Mouse (Mus musculus): Measurements from ENCODE around the gene Rarb.
"Not testable (repeated sequence)": the region's sequence is repeated elsewhere in the genome, so short reads cannot be mapped to it uniquely, and the experiment has no call there.

The Rarb gene

DNA sequence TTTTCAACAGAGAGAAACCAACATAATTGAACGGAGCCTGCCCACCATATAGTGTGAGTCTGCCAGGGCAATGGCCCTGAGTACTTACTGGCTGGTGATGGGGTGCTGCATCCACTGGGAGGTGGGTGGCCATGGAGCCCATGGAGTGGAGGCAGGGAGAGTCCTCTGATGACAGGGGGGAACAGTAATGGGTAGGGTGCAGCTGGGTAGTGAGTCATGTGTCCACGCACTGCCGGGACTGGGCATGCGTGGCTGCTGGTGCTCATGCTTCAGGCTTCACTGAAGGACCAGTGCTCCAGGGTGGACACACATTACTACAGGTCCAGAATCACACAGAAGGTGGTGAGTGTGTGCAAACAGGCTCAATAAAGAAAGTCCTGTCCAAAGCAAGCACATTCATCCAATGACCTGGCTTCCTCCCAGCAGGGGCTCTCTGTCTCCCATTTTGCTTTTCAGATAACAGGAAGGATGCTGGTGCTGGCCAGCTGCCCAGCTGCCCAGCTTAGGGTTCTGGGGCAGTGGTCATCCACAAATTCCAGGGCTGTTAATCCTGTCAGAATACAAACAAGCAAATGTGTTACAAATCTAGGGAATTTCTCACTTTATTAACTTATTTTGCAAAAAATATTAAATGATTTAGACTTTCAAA is at the start of gene Rarb:
TSS of gene Rarb (minus strand) at position 555 of the 649 bp plus-strand sequence.
- no peak for DNase-seq (ENCODE audit: extremely low spot score, low read depth, low spot score)

- no peak for DNase-seq (ENCODE audit: extremely low spot score, low read depth, low spot score)
These were observed 23.1 kb upstream of the Rarb start for GRCm38 (mm10) chr14:16842036-16842435.

GRCm38 (mm10) chr14:16841597-16841989 is 22.6 kb upstream of the Rarb start:
- DNase-seq (ENCODE audit: extremely low spot score, low read depth, low spot score), result no peak

DNA sequence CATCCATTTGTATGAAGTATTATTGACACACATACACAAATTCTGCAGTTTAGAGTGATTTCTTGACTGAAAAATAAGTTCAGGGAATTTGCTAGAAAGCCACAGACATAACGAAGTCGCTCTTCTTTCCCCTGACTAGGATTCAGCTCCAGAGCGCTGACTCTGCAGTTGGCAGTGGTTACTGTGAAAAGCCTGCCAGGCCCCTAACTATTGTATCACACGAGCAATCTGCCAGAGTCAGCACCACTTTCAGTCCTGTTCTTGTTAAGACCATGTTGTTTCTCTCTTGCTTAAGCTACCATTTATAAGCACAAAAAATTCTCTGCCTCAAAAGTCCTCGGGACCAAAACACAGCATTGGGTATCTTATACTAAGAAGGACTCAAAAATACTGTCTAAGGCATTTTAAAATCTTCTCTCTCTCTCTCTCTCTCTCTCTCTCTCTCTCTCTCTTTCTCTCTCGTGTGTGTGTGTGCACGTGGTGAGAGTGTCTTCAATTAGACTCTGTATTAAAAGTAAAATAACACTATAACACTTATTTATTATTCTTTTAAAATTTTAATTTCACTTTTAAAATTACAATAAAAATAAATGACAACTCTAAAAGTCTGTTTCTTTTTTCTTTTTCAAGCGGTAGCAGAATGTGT is 22.1 kb upstream of the Rarb start:
- DNase-seq (ENCODE audit: extremely low spot score, low read depth, low spot score), result no peak

GRCm38 (mm10) chr14:16840135-16840534 is 21.2 kb upstream of the Rarb start:
- no peak for DNase-seq (ENCODE audit: extremely low spot score, low read depth, low spot score)

DNA sequence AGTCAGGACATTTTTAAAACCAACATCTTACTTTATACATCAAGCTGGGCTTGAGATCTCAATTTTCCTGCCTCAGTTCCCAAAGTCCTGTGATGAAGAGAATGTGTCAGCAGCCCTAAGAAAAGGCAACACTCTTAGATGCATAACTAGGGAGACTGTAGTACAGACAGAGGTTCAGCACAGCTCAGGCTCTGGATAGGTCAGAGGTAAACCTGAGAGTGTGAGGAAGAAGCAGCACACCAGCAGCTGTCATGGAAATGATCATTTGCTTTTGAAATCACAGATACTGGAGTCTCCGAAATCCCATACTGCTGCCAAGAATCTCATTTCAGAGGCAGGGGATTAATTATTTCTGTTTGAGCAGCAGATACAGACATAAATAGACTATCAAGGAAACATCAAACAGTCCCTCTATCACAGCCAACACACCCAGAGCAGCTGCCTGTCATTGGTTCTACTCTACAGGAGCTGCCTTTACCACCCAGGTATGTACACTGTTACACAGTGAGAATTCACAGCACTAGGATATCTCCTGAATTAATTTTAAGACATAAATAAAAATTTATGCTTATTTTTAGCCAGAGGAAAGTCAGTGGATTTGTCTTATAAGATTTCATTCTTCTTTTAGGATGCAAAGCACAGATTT is 3.7 kb downstream of the Rarb start:
- no peak for DNase-seq (ENCODE audit: extremely low spot score, low read depth, low spot score)

DNA sequence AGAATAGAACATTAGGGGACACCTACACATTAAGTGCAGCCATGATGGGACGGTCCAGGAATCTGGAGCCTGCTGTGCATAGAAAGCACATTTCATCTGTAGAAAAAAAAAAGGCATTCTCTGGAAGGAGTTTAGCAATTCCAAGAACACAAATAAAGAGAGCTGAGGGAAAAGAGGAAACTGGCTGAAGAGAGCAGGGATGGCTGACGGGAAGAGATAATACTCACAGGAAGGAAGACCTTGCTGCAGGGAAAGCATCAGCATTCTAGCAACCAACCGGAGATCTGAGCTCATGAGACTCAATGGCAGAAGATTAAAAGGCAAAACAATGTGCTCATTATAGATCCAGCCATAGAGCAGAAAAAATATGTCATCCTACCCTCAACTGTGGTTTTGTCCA is 12.8 kb downstream of the Rarb start:
- DNase-seq (ENCODE audit: extremely low spot score, low read depth, low spot score), result no peak

DNA sequence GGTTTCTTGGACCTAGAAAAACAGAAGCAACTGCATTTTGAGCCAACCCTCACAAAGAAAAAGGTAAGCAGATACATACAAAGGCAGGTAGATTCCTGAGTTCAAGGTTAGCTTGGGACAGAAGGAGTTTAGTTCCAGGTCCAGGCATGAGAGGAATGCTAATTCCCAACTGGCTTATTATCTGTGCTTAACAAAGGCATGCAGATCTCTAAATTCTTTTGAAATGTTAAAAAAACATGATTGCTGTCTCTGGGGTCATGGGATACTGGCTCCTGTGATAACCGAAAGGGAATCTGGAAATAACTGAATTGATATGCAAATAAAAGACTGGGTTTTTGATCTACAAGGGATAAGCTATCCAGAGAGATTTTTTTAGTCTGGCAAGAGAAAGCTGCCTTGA is 28.8 kb downstream of the Rarb start:
- DNase-seq (ENCODE audit: extremely low spot score, low read depth, low spot score), result no peak

DNA sequence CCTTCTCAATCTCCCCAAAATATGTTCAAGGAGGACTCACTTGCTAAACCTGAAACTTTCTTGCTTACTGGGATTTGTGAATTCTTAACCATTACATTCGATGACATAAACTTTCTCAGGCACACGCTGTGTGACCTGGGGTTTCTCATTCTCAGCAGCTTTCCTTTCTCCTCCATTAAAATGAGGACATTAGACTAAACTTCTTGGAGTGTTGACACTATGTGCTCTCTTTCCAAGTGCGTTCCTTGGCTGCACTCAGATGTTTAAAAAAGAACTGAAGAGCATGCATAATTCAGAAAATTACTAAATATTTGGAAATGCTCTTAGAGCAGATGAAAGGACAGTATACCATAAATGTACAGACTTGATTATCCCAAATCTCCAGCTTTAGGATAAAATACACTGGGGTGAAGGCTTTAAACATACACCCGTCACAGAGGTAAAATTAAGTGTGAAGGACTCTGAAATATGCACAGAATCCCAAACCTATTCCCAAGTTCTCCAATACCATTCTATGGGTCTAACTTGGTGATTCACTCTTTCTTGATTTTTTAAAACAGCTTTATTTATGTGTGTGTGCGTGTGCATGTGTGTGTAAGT is 36.9 kb downstream of the Rarb start:
- DNase-seq (ENCODE audit: extremely low spot score, low read depth, low spot score), result no peak

DNA sequence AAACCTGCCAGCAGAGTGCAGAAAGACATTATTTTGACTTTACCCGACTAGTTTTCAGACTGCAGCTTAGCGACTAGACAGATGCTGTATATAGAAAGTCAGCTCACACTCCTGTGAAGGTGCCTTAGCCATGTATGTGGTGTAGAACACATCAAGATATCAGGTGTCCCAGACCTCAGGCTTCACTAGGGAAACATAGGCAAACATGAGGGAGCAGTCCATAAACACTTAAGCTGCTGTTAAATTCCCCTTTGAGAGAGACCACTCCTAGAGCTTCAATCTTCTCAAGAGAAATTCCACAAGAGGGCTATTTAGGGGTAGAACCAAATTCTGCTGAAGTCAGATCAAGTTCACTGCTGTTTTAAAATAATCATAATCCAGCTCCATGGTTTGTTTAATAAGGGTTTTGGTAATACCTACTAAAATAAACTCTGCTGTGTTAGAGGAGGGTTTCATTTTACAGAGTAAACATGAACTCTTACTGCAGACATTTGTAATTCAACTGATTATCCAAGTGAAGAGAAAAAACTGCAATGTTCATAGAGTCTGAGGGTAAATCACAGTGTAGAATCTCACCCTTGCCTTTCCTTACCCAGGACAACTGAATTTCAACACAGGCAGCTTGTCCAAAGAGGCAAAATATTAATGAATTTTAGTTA is 42.1 kb downstream of the Rarb start:
- DNase-seq (ENCODE audit: extremely low spot score, low read depth, low spot score), result no peak

DNA sequence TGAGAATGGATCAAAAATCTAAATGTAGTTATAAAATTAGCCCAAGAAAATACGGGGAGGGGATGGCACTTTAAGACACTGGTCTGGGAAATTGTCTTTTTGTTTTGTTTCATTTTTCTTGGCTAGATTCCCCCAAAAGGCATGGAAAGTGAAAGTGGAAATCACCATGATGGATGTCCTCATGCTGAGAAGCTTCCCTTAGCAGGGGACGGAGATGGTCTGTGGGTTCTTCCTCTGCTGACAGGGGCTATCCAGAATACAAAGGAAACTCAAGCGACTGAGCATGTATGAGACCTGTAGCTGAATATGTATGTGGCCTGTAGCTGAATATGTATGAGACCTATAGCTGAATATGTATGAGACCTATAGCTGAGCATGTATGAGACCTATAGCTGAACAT is 46.0 kb downstream of the Rarb start:
- no peak for DNase-seq (ENCODE audit: extremely low spot score, low read depth, low spot score)

GRCm38 (mm10) chr14:16765891-16766290 is 53.1 kb downstream of the Rarb start:
- DNase-seq (ENCODE audit: extremely low spot score, low read depth, low spot score), result no peak

DNA sequence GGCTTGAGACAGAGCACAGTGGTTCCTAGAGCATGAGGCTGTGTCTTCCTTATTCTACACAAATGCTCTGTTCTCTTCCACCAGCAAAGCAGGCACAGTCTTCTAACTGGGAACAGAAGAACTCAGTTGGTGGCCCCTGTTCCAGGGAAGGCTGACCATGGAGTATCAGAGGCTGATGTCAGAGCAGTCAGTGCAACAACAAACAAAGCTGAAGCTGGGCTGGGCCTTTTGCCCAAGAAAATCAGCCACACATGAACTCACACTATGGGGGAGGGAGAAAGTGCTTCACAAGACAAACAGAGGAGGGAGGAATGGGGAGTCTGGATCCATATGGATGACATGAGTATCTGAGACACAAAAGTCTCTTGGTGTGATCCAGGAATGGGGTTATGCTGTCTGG is 56.2 kb downstream of the Rarb start:
- DNase-seq (ENCODE audit: extremely low spot score, low read depth, low spot score), result no peak

GRCm38 (mm10) chr14:16758773-16759434 is 60.1 kb downstream of the Rarb start:
- DNase-seq (ENCODE audit: extremely low spot score, low read depth, low spot score), result no peak

- DNase-seq (ENCODE audit: extremely low spot score, low read depth, low spot score), result not testable (repeated sequence)
These were observed 63.4 kb downstream of the Rarb start for GRCm38 (mm10) chr14:16755601-16756000.

GRCm38 (mm10) chr14:16752648-16753047 is 66.3 kb downstream of the Rarb start:
- DNase-seq (ENCODE audit: extremely low spot score, low read depth, low spot score), result no peak

DNA sequence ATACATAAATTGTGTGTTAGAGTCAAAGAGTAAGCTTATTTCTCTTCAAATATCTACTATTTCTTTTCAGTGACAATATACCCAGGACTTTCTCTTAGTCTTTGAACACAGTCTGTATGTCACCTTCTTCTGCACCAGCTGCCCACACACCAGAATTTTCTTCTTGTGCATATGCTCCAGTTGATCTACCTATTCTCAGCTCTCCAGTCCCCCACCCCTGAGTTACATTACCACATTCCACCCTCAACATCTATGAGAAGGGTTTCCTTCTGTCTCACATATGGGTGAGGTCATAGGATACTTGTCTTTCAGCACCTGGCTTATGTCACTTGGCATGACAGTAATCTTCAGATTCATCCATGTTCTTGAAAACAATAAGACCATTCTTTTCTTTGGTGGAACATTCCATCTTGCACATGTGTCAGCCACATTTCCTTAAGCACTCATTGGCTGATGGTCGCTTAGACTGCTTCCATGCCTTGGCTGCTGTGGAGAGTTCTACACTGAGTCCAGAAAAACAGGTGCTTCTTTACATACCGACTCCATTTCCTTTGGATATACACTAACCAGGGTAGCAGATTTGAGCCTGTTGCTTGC is 71.9 kb downstream of the Rarb start:
- DNase-seq (ENCODE audit: extremely low spot score, low read depth, low spot score), result no peak

DNA sequence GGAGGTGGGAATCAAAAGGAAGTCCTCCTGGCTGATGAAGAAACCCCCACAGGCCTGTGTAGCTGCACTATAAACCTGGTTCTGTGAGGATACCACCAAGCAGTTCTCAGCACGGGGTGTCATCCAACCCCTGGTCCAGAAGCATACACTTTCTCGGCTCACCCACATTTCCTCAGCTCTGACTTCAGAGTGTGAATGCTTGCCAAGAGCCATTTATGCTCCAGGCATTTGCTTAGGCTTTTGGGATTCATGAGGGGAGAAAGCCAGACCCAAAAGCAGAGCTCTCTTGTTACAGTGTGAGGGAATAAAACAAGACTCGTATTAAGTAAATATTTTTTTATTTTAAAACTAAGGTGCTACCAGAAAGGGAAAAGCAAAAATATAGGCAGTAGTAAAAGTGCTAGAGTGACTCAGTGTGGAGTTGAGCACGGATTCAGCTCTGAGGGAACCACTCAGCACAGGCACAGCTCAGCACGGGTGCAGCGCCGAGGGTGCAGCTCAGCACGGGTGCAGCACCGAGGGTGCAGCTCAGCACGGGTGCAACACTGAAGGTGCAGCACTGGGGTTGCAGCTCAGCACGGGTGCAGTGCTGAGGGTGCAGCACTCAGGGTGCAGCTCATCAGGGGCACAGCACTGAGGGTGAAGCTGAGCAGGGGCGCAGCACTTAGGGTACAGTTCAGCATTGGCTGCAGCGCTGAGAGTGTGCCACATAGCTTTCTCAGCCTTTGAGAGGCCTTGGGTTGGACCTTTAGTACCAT is 77.8 kb downstream of the Rarb start:
- no peak for DNase-seq (ENCODE audit: extremely low spot score, low read depth, low spot score)

GRCm38 (mm10) chr14:16738538-16738937 is 80.4 kb downstream of the Rarb start:
- no peak for DNase-seq (ENCODE audit: extremely low spot score, low read depth, low spot score)

- no peak for DNase-seq (ENCODE audit: extremely low spot score, low read depth, low spot score)
These were observed 81.2 kb downstream of the Rarb start for GRCm38 (mm10) chr14:16737781-16738180.
